Mouse (Mus musculus): ENCODE results near the gene Fitm2. TPM values are rescaled to one million over a fixed set of nuclear protein-coding genes. Genes with fewer than 3 reads are reported as not detected.

Fitm2 gene
- polyA plus RNA-seq, 1 experiment from 2014 or later = 12.1 TPM

GRCm38 (mm10) chr2:163439488-163439887, 32.9 kb downstream of the Fitm2 start:
- Histone ChIP-seq H3K4me3 (replicated peaks) (peak overlapping the region; percentile 87), H3K36me3 (peaks cover 9% of the 10 kb centered on the region), H3K4me2 (replicated peaks) (peak overlapping the region; percentile 69), H3K9me3 (no peaks in the 10 kb centered on the region), H3K27me3 (no peaks in the 10 kb centered on the region), H3K9ac (replicated peaks) (peak overlapping the region; percentile 93), H3K4me1 (replicated peaks) (peaks cover 41% of the 10 kb centered on the region), H3K27ac (no peak overlapping the region)
- 67% methylated on average over 1 of the region's 1 CpGs for WGBS
- no peak for ATAC-seq

- peaks cover 40% of the 10 kb centered on the region for H3K4me1 ChIP-seq (replicated peaks)
- 2% methylated on average over 30 of the region's 30 CpGs for WGBS
- peak overlapping the region; percentile 90 for H3K27ac ChIP-seq
- H3K9ac ChIP-seq (replicated peaks) = peak overlapping the region; percentile 93
- H3K4me3 ChIP-seq (replicated peaks) = peak overlapping the region; percentile 87
- ATAC-seq = peak; percentile 84
- no peaks in the 10 kb centered on the region for H3K9me3 ChIP-seq
- peak overlapping the region; percentile 69 for H3K4me2 ChIP-seq (replicated peaks)
- H3K27me3 ChIP-seq = no peaks in the 10 kb centered on the region
- peaks cover 6% of the 10 kb centered on the region for H3K36me3 ChIP-seq
Observed at GRCm38 (mm10) chr2:163438619-163439451, 33.6 kb downstream of the Fitm2 start.

GRCm38 (mm10) chr2:163438246-163438618, 34.2 kb downstream of the Fitm2 start, which contains the start of gene Gdap1l1:
Gdap1l1 (plus strand) TSS chr2:163438476.
- peak within 1 kb of the TSS; percentile 90 for H3K27ac ChIP-seq
- H3K9ac ChIP-seq (replicated peaks) = peak within 1 kb of the TSS; percentile 93
- no peaks in the 10 kb centered on the region for H3K27me3 ChIP-seq
- peaks cover 6% of the 10 kb centered on the region; the same call in 1 of the 2 replicates for H3K36me3 ChIP-seq
- H3K9me3 ChIP-seq = no peaks in the 10 kb centered on the region
- peak within 1 kb of the TSS; percentile 87 for H3K4me3 ChIP-seq (replicated peaks)
- H3K4me2 ChIP-seq (replicated peaks) = peak within 1 kb of the TSS; percentile 69
- ATAC-seq = no peak; the same call in none of the 2 replicates
- WGBS = under 1% methylated on average over 14 of the region's 18 CpGs
- H3K4me1 ChIP-seq (replicated peaks) = peaks cover 38% of the 10 kb centered on the region

GRCm38 (mm10) chr2:163437800-163438199, 34.6 kb downstream of the Fitm2 start:
- peaks cover 38% of the 10 kb centered on the region for H3K4me1 ChIP-seq (replicated peaks)
- peak overlapping the region; percentile 90 for H3K27ac ChIP-seq
- H3K4me3 ChIP-seq (replicated peaks) = peak overlapping the region; percentile 87
- peak overlapping the region; percentile 93 for H3K9ac ChIP-seq (replicated peaks)
- no peaks in the 10 kb centered on the region for H3K9me3 ChIP-seq
- ATAC-seq = peak; percentile 16; the same call in 1 of the 2 replicates
- peaks cover 4% of the 10 kb centered on the region; the same call in 1 of the 2 replicates for H3K36me3 ChIP-seq
- peak overlapping the region; percentile 69 for H3K4me2 ChIP-seq (replicated peaks)
- H3K27me3 ChIP-seq = no peaks in the 10 kb centered on the region
- 36% methylated on average over 4 of the region's 4 CpGs for whole genome bisulfite sequencing

GRCm38 (mm10) chr2:163433971-163434370, 38.5 kb downstream of the Fitm2 start:
- 23% methylated on average over 4 of the region's 4 CpGs for WGBS
- no peak overlapping the region for H3K4me2 ChIP-seq (replicated peaks)

GRCm38 (mm10) chr2:163431289-163431688, 41.1 kb downstream of the Fitm2 start:
- Histone ChIP-seq H3K9me3 (no peaks in the 10 kb centered on the region), H3K27me3 (no peaks in the 10 kb centered on the region), H3K4me3 (replicated peaks) (no peak overlapping the region), H3K36me3 (no peaks in the 10 kb centered on the region), H3K27ac (no peak overlapping the region), H3K9ac (replicated peaks) (no peak overlapping the region), H3K4me2 (replicated peaks) (no peak overlapping the region), H3K4me1 (replicated peaks) (0 out of 2 replicates have a peak, but pooled peaks cover 3% of the 10 kb centered on the region)
- ATAC-seq = no peak
- WGBS = 91% methylated on average over 9 of the region's 9 CpGs

More at GRCm38 (mm10) chr2:163433971-163434370, 38.5 kb downstream of the Fitm2 start:
- H3K27me3 ChIP-seq = no peaks in the 10 kb centered on the region
- ATAC-seq = no peak
- no peaks in the 10 kb centered on the region for H3K9me3 ChIP-seq
- H3K27ac ChIP-seq = no peak overlapping the region
- H3K4me1 ChIP-seq (replicated peaks) = peaks cover 14% of the 10 kb centered on the region
- H3K4me3 ChIP-seq (replicated peaks) = no peak overlapping the region
- H3K36me3 ChIP-seq = no peaks in the 10 kb centered on the region
- H3K9ac ChIP-seq (replicated peaks) = no peak overlapping the region

- no peaks in the 10 kb centered on the region for H3K36me3 ChIP-seq
- ATAC-seq = no peak
- 50% methylated on average over 4 of the region's 4 CpGs for WGBS
Observed at GRCm38 (mm10) chr2:163428346-163429011, 44.0 kb downstream of the Fitm2 start.

GRCm38 (mm10) chr2:163424597-163424996, 47.8 kb downstream of the Fitm2 start, which contains the start of gene Oser1:
Oser1 (minus strand) TSS chr2:163424697.
- Histone ChIP-seq H3K4me1 (replicated peaks) (peaks cover 17% of the 10 kb centered on the region), H3K36me3 (peaks cover 6% of the 10 kb centered on the region; the same call in 1 of the 2 replicates), H3K4me3 (replicated peaks) (no peak within 1 kb of the TSS), H3K27me3 (no peaks in the 10 kb centered on the region), H3K9ac (replicated peaks) (no peak within 1 kb of the TSS), H3K9me3 (no peaks in the 10 kb centered on the region), H3K27ac (no peak within 1 kb of the TSS), H3K4me2 (replicated peaks) (no peak within 1 kb of the TSS)
- ATAC-seq = no peak
- 84% methylated on average over 6 of the region's 6 CpGs for WGBS

More at GRCm38 (mm10) chr2:163428346-163429011, 44.0 kb downstream of the Fitm2 start:
- Histone ChIP-seq H3K4me1 (replicated peaks) (no peaks in the 10 kb centered on the region), H3K9me3 (no peaks in the 10 kb centered on the region), H3K4me3 (replicated peaks) (no peak overlapping the region), H3K4me2 (replicated peaks) (no peak overlapping the region), H3K9ac (replicated peaks) (no peak overlapping the region), H3K27ac (no peak overlapping the region), H3K27me3 (no peaks in the 10 kb centered on the region)

GRCm38 (mm10) chr2:163422895-163423660, 49.4 kb downstream of the Fitm2 start:
- no peak for ATAC-seq
- H3K9me3 ChIP-seq = no peaks in the 10 kb centered on the region
- H3K9ac ChIP-seq (replicated peaks) = no peak overlapping the region
- H3K27me3 ChIP-seq = no peaks in the 10 kb centered on the region
- 87% methylated on average over 9 of the region's 9 CpGs for WGBS
- peaks cover 24% of the 10 kb centered on the region for H3K4me1 ChIP-seq (replicated peaks)
- H3K4me3 ChIP-seq (replicated peaks) = no peak overlapping the region
- H3K36me3 ChIP-seq = peaks cover 6% of the 10 kb centered on the region; the same call in 1 of the 2 replicates
- no peak overlapping the region for H3K4me2 ChIP-seq (replicated peaks)
- H3K27ac ChIP-seq = no peak overlapping the region

- no peaks in the 10 kb centered on the region for H3K9me3 ChIP-seq
- no peaks in the 10 kb centered on the region for H3K27me3 ChIP-seq
- H3K4me2 ChIP-seq (replicated peaks) = peak overlapping the region; percentile 79
- no peak for ATAC-seq
- WGBS = 40% methylated on average over 10 of the region's 10 CpGs
- H3K9ac ChIP-seq (replicated peaks) = peak overlapping the region; percentile 71
- H3K27ac ChIP-seq = no peak overlapping the region
- peaks cover 32% of the 10 kb centered on the region for H3K4me1 ChIP-seq (replicated peaks)
- H3K4me3 ChIP-seq (replicated peaks) = peak overlapping the region; percentile 98
- H3K36me3 ChIP-seq = peaks cover 6% of the 10 kb centered on the region; the same call in 1 of the 2 replicates
Observed at GRCm38 (mm10) chr2:163420366-163420886, 52.0 kb downstream of the Fitm2 start.

GRCm38 (mm10) chr2:163419346-163420045, 52.9 kb downstream of the Fitm2 start:
- peak overlapping the region; percentile 98 for H3K4me3 ChIP-seq (replicated peaks)
- H3K9me3 ChIP-seq = no peaks in the 10 kb centered on the region
- peak overlapping the region; percentile 95 for H3K4me2 ChIP-seq (replicated peaks)
- peaks cover 32% of the 10 kb centered on the region for H3K4me1 ChIP-seq (replicated peaks)
- H3K36me3 ChIP-seq = peaks cover 9% of the 10 kb centered on the region
- peak overlapping the region; percentile 91 for H3K9ac ChIP-seq (replicated peaks)
- H3K27me3 ChIP-seq = no peaks in the 10 kb centered on the region
- H3K27ac ChIP-seq = peak overlapping the region; percentile 86
- ATAC-seq = peak; percentile 99
- under 1% methylated on average over 58 of the region's 71 CpGs for WGBS

All from midbrain, embryonic 13.5 days (tissue).